Mouse (Mus musculus): ENCODE results near the gene Axin2. TPM values are rescaled to one million over a fixed set of nuclear protein-coding genes. Genes with fewer than 3 reads are reported as not detected.

The Axin2 gene
- total RNA-seq, 4 experiments from 2014 or later: 29.6 to 35.6 (median 32.4) TPM

GRCm38 (mm10) chr11:108902303-108902702, 17.8 kb upstream of the Axin2 start:
- DNase-seq (ENCODE audit: low spot score in 2 of 2): no peak

- no peak for DNase-seq (ENCODE audit: low spot score in 2 of 2)
Observed at GRCm38 (mm10) chr11:108906590-108907254, 13.4 kb upstream of the Axin2 start.

DNA sequence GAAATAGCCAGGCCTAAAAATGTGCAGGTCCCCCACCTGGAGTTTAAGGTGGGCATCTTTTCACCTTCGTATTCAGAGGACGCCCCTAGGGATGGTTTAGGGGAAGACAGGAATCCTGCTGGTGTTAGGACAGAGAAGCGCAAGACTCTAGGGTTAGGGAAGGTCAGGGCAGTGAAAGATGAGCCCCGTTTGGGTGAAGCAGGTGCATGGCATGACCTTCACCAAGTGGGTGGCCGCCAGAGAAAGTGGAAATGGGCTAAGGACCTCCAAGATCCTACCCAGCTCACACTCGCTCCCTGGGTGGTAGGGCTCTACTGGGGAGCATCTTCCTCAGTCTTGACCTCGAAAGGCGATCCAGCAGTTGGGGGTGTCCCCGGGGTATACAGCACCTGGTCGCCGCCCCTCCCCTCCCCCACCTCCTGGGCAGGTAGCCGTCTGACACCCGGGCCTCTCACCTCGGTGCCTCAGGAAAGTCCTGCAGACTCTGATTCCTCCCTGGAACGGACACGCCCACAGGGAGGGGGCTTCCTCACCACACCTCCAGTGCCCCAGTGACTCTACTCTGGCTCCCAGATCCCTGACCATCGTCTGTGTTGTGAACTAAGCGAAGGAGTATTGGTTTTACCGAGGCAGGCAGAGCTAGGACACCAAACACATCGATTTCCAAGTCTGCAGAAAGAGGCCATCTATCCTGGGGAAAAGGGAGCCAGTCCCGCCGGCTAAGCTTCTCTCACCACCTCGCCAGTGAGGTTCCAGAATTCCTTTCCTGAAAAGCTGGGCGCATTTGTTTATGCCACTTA, 10.6 kb upstream of the Axin2 start:
- no peak for DNase-seq (ENCODE audit: low spot score in 2 of 2)

DNA sequence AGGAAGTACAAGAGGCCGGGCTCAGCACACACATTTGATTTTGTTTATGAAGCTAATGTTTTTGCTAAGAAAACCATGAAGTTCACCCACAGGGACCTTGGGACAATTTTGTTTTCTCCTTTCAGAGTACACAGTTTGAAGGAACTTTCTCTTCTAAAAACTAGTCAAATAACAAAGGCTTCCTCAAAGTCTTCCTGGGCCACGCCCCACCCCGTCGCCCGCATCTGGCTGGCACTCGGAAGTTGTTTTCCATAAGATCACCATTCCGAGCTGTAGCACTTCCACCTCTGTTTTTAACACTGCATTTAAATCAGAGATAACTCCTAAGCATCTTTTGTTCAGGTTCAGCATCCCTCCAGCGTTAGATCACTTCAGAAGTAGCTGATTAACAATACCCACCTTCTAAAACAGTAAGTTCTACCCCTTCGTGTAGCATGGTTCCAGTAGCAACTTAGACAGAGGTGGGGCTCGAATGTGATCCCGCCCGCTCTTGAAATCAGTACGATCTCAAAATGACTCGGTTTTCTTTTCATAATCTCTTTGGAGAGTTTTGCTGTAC, 9.7 kb upstream of the Axin2 start:
- no peak for DNase-seq (ENCODE audit: low spot score in 2 of 2)

GRCm38 (mm10) chr11:108910903-108911302, 9.2 kb upstream of the Axin2 start:
- DNase-seq (ENCODE audit: low spot score in 2 of 2): no peak

- no peak for DNase-seq (ENCODE audit: low spot score in 2 of 2)
Observed at GRCm38 (mm10) chr11:108912174-108912573, 8.0 kb upstream of the Axin2 start.

GRCm38 (mm10) chr11:108917422-108918324, 2.5 kb upstream of the Axin2 start:
- DNase-seq (ENCODE audit: low spot score in 2 of 2): peak in 1 of 2 experiments; percentile 45

DNA sequence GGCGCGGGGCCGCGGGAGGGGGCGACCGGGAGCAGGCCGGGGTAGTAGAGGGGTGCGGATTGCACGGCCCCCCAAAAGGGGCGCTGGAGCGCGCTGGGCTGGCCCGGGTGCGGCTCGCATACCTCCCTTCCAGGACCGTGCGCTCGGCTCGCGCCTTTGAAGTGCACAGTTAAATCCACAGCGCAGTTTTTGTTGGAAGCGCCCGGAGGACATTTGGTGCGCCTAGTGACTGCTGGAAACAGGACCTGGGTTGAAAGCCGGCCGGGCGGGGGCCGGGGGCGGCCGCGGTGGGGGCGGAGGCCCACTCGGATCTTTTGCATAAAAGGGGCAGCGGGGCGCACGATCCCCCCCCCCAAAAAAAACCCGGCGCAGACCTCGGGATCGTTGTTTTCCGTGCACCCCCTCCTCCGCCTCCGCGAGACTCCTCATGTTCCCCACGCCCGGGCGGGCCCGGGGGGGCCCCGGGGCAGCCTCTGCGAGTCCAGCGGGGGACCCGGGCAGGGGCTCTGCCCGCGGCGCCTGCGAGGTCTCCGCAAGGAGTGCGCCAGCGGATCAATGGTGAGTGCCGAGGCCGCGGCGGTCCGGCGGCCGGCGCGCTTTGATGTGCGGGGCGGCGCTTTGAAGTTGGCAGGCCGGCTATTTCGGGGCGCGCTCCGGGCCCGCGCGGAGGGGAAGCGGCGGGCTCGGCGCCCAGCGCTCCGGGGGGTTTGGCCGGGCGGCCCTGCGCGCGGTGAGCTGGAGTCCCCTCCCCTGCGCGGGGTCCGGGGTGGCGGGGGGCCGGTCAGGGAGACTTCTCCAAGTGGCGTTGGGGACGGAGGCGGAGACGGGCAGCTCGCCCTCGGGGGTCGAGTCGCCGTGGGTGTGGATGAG, 722 bp downstream of the Axin2 start:
- DNase-seq (ENCODE audit: low spot score in 2 of 2): peak; percentile 75 to 77

- DNase-seq (ENCODE audit: low spot score in 2 of 2): no peak
Observed at GRCm38 (mm10) chr11:108921506-108922455, 1.6 kb downstream of the Axin2 start.

- DNase-seq (ENCODE audit: low spot score in 2 of 2): no peak
Observed at GRCm38 (mm10) chr11:108922511-108923187, 2.5 kb downstream of the Axin2 start.

DNA sequence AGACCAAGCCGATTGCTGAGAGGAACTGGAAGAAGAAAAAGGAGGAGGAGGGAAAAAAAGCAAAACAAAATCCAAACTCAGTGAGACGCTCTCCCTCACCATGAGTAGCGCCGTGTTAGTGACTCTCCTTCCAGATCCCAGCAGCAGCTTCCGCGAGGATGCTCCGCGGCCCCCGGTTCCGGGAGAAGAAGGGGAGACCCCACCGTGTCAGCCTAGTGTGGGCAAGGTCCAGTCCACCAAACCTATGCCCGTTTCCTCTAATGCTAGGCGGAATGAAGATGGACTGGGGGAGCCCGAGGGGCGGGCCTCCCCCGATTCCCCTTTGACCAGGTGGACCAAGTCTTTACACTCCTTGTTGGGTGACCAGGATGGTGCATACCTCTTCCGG, 3.0 kb downstream of the Axin2 start:
- no peak for DNase-seq (ENCODE audit: low spot score in 2 of 2)

DNA sequence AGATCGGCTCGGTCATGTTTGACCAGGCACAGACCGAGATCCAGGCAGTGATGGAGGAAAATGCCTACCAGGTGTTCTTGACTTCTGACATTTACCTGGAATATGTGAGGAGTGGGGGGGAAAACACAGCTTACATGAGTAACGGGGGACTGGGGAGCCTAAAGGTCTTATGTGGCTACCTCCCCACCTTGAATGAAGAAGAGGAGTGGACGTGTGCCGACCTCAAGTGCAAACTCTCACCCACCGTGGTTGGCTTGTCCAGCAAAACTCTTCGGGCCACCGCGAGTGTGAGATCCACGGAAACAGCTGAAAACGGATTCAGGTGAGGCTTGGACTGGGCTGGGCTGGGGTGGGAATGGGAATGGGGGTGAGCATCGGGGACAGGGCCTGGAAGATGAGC, 3.6 kb downstream of the Axin2 start:
- DNase-seq (ENCODE audit: low spot score in 2 of 2): no peak

DNA sequence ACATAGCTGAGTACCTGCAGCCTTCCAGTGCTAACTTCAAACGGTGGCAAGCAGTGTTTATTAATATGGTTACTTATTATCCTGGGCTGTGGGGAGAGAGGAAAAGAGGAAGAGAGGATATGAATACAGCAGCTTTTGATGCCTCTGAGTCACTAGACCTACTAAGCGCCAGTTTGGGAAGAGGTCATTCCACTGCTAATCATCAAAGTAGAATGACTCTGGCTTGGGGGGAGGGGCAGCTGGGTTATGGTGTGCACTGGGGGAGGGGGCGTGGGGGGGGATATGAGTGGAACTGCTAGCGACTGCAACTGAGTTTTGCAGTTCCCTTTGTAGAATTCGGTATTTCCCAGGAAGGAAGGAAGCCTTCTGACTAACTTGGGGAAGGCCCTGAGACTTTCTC, 4.2 kb downstream of the Axin2 start:
- DNase-seq (ENCODE audit: low spot score in 2 of 2): no peak

DNA sequence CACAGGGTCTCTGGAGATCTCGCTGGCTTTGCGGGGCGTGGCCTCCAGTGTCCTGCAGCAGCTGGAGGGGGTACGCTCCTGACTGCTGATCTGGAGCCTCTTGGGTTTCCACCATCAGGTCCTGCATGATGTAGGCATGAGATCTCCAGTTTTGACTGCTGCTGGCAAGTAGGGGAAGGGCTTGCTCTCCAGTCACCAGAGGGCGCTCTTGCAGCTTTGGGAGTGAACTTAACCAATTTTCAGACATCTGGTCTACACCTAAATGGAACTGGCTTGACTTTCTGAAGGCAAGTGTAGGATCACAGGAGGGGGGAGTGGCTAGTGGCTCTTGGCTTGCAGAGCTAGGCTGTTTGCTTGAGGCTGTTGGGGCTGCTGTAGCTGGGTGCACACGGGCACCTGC, 5.1 kb downstream of the Axin2 start:
- peak; percentile 84 to 90 for DNase-seq (ENCODE audit: low spot score in 2 of 2)

DNA sequence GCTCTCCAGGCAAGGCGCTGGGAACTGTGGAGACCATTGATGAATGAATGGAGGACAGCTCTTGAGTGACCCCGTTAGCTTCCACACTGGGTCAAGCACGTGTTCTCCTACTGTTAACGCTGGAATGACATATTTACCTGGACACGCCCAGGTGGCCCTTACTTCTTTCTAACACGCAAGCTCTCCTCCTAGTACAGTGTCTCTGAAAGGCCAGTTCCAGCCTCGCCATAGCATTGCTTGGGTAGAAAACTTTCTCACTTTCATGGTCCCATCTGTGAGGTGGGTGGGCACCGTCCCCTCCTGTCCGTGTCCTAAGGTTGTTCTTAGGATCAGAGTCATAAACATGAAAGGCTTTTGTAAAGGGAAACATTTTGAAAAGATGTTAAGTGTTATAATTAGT, 5.7 kb downstream of the Axin2 start:
- no peak for DNase-seq (ENCODE audit: low spot score in 2 of 2)

- no peak for DNase-seq (ENCODE audit: low spot score in 2 of 2)
Observed at GRCm38 (mm10) chr11:108926345-108927092, 6.4 kb downstream of the Axin2 start.

- no peak for DNase-seq (ENCODE audit: low spot score in 2 of 2)
Observed at GRCm38 (mm10) chr11:108927093-108927444, 6.9 kb downstream of the Axin2 start.

DNA sequence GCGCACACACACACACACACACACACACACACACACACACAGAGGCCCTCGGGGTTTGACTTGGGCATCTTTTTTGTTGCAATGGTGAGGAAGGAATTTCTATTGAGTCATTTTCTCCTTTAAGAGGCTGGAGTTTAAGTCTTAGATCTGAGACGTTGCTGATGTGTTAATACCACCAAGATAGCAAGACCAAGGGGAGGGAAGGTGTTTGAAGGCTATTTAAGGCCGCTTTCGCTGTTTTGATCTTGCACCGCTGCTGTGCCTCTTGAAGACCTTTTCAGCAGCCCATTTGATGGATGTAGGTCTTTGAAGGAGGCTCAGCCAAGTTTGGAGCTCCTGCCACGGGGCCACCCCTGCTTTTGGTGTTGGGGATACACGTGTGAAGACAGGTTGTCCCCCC, 7.9 kb downstream of the Axin2 start:
- DNase-seq (ENCODE audit: low spot score in 2 of 2): no peak
